Mouse (Mus musculus) neural tube, embryonic 10.5 days (tissue): ENCODE results near the gene Gm17455.

ENCODE experiments used
- DNase-seq: peaks from one replicate; pipeline ENCODE4 v3.0.0-alpha.2; 2017; ENCODE audit warnings: low spot score; ENCODE audit errors: extremely low spot score

Gene Gm17455

DNA sequence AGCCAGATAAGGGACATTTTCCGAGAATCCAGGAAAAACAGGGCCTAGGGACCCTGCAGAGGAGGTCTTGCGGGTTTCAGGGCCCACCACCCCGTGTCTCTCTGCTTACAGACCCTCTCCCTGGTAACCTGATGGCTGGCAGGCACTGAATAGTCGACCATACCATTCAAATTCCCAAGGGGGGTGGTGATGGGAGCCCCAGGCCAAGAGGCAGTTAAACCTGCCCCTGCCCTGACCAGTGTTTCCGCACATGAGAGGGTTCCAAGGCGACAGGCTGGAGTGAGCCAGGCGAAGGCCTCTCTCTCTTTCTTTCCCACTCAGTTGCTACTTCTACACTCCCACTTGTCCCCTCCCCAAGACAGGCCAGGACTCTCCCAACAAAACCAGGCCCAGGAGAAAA, at the start of gene Gm17455:
Gene Gm17455 (plus strand): TSS at position 278 of the 400 bp plus-strand sequence.
- no peak for DNase-seq

DNA sequence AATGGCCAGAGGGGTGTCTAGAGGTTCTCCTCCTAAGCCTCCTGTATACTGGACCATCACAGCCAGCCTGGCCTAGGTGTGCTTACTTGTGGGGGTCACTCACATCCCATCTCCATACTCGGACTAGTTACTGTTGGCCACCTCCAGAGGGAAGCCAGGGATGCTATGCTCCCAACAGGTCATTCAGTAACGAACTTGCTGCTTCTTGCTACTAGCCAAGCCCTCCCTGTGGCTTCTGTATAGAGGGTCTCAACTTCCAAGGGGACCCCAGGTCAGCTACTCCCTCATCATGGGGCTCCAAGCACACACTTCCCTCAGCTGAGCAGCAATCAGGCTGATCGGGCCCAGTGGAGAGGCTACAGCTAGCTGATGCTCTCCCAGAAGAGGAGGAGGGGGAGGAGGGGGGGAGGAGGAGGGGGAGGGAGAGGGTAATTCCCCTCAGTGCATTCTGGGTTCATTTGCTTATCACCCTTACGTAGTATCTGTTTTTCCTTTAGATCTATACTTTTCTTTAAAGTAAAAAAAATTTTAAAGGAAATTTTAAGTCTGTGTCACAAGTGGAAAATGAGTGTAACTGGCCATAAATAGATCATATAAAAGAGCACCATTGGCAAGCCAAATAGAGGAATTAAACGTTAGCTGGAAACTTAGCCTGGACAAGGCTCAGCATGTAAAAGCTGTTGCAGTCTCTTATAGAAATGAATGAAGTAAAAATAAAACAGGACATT, 49.3 kb upstream of the Gm17455 start:
- no peak for DNase-seq

GRCm38 (mm10) chr10:60350805-60351167, 48.7 kb upstream of the Gm17455 start:
- DNase-seq, result peak; percentile 75

- DNase-seq, result no peak
Observed at GRCm38 (mm10) chr10:60351248-60351647, 48.3 kb upstream of the Gm17455 start.

- DNase-seq, result peak; percentile 46
Observed at GRCm38 (mm10) chr10:60351761-60352455, 47.6 kb upstream of the Gm17455 start.

- DNase-seq, result no peak
Observed at GRCm38 (mm10) chr10:60353241-60354002, 46.1 kb upstream of the Gm17455 start.

DNA sequence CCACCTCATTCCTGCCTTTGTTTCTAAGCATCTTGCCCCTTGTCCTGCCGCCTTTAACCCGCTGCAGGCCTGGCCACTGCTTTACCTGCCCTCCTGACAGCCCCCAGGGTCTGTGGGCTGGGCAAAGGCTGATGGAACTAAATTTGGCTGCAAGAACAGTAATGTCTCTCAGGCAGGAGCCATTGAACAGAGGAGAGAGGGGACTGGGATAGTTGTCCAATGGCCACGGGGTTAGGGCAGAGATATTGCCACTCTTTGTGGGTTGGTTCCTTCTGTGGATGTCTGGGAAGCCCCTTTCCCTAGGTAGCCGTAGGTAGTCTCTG, 45.6 kb upstream of the Gm17455 start:
- DNase-seq, result no peak

DNA sequence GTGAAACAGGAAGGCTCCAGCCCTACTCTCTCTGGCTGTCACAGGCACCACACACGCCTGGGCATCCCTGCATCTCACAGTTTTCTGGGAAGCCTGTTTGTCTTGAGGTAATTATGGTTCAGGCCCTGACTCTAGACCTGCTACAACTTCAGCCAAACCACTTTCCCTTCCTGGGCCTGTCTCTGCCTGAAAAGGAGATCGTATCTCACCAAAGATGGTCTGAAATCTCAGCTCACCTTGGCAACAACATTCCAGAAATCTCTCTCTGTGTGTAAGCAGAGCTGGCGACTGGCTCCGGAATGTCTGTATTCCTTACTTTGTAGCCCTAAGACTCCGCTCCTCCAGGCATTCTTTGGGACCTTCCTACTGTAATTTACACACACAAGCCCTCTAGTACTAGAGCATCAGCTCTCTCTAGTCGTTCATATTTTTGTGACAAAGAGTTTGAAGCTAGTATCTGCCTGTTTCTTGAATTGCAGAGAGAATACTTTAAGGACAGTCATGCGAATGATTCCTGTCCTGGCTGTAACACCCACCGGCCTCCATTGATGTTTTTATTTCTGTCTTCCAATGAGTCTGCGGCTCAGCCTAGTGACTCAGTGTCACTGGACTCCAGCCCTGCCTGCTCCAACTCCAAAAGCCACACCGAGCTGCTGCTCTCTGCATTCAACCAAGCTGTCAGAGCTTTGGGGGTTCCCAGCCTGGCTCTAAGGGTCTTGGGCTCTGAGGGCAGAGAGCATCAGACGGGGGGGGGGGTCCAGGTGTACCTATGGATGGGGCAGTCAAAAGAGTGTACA, 44.4 kb upstream of the Gm17455 start:
- DNase-seq, result no peak

- DNase-seq, result no peak
Observed at GRCm38 (mm10) chr10:60357441-60357840, 42.1 kb upstream of the Gm17455 start.

DNA sequence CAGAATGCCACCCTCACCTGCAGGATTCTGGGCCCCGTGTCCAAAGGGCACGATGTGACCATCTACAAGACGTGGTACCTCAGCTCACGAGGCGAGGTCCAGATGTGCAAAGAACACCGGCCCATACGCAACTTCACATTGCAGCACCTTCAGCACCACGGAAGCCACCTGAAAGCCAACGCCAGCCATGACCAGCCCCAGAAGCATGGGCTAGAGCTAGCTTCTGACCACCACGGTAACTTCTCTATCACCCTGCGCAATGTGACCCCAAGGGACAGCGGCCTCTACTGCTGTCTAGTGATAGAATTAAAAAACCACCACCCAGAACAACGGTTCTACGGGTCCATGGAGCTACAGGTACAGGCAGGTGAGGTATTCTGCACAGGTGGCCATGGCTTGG, 41.6 kb upstream of the Gm17455 start:
- DNase-seq, result no peak

DNA sequence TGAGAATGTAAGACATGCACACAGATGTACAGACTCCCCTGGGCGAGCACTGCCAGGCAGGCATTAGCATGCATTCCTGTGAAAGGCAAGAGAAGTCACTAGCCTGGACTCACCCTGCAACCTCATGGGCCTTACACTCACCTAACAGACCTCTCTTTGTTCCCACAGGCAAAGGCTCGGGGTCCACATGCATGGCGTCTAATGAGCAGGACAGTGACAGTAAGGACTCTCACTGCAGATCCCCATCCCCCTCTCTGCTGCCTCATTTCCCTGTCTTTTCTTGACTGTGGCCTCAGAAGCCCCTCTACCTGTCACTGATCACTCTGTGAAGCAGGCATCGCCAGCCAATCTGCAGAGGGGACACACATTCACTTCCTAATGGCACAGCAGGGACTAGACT, 40.8 kb upstream of the Gm17455 start:
- DNase-seq, result no peak

DNA sequence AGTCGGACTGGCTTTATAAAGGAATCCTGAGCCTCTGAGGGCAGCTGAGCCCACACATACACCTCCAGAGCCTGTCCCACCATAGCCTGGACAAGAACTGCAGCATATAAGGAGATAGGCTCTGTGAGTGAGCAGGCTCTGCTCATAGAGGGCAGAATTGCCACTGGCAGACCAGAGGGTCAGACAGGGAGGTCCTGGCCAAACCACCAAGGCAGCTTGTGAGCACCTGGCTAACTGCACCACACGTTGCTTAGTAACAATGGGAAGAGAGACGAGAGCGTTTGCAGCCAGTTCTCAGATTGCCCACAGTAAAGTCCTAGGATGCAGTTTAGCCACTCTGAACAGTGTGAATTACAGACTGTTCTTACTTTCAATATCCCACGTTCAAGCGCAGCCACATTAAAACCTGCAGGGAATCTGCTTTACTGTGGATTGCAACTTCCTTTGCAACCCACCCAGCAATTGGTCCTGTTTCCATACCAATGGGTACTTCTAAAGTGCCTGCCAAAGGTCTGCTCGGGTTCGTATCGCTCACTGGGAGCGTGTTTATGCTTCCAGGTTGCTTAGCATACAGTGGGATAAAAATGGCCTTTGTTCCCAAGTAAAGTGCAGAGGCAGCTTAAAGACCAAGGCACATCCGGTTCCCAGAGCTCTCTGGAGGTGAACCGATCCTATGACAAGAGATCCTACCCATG, 37.8 kb upstream of the Gm17455 start:
- DNase-seq, result no peak

DNA sequence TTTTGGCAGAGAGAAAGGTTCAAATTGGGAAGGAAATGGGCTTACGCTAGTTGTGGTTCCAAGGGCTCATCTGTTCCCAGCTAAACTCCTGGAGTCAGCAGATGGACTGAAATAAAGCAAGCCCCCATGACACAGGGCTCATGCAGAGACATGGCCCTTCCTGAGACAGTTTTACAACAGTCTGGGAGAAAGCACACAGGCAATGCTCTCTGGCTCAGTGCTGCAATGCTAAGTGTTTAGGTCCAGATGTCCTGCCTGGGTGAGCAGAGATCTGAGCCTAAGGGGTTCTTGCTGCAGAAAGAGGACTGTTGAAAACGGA, 37.3 kb upstream of the Gm17455 start:
- DNase-seq, result no peak

- no peak for DNase-seq
Observed at GRCm38 (mm10) chr10:60363426-60363825, 36.1 kb upstream of the Gm17455 start.

DNA sequence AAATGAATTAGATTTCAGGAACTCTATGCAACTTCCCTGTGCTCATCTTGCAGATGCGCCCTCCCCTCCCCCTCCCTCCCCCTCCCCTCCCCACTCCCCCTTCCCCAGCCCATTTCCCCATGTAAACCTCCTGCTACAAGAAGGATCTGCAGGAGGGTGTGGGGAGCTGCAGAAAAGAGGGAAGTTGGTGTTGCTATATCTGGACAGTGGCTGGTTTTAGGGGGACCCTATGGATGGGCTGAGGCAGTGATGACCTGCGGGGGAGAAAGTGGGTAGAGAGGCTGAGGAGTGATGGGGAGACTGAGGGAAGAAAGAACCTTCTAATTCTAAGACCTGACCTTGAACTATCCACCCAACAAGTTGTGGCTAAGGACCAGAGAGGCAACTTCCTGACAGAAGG, 32.4 kb upstream of the Gm17455 start:
- DNase-seq, result no peak

DNA sequence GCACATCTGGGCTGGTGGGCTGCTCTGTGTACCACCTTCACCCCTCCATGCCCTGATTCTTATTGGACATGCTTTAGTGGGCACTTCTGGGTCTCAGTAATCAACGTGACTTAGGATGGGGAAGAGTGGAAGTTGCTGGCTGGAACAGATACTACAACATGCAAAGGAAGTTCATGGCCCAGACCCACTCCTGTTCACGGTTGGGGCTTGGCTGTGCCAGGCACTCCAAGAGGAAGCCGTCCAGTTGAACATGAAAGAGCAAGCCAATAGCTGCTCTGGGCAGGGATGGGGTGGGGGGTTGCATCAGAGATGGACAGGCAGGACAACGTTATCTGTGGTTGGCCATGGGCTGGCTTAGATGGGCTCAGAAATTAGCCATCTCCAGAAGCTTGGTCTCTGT, 31.6 kb upstream of the Gm17455 start:
- no peak for DNase-seq

DNA sequence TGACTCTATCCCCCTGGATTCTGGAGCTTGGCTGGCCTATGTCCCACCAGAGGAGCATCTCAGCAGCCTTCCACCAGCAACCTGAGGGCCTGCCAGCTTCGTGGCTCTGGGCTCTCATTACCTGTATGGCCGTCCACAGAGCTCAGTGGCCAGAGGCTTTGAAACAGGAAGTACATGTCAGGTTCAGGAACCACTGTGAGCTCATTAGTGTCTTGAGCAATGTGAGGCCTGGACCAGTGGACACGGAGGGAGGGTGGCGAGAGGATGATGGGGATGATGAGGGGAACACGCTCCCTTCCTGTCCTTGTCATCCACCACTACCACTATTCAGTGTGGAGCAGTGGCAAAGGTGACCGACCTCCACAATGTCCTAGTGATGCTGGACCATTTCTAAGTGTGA, 30.1 kb upstream of the Gm17455 start:
- no peak for DNase-seq

- no peak for DNase-seq
Observed at GRCm38 (mm10) chr10:60370098-60370497, 29.4 kb upstream of the Gm17455 start.

GRCm38 (mm10) chr10:60370601-60371061, 28.9 kb upstream of the Gm17455 start:
- no peak for DNase-seq

DNA sequence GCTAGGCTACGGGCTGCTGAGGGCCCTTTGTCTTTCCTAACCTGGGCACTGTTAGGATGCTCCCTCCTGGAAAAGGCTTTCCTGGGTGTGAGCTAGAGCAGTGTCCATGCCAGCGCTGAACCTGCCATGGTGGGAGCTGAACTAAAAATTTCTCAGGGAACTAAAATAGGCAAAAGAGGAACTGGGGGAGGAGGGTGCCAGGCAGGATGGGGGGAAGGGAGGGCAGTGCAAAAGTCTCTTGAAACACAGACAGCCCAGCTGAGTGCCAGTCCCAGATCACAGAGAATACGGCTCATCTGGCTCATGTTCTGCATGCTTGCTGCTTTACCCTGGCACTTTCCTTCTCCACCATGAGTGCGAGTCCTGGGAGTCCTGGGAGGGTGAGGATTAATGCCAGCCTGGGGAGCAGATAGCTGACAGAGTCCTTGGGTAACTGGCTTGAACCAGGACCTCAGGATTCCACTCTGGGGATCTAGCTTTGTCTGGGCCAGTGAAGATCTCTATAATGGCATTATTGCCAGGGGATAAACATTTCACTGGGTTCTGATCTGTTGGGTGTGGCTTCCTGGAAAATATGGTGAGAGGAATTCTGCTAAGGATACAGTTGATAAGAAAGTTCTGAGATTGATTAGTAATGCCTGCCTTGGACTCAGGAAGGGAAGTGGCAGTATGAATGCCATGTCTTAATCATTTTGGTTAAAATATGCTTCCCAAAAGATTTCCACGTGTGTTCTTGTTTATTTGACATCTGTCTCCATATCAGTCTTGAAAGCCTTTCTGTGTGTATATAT, 27.7 kb upstream of the Gm17455 start:
- DNase-seq, result no peak
